ENCODE assay signal across 21 mouse cellular contexts in genomic region chr12:69674176-69674575, GRCm38 (mm10). TPM values are rescaled to one million over a fixed set of nuclear protein-coding genes. Genes with fewer than 3 reads are reported as not detected.
DNase-seq lines count a peak whose midpoint lies in the region; ATAC-seq and TF ChIP-seq lines count a peak whose summit lies in the region.
"Had no signal": no experiment of that assay in that cellular context is flagged by ENCODE, and none has a peak within 500 bp of the region (broad histone marks: within the 10 kb centered on the region; RNA-seq: fewer than 3 reads in every experiment).

No protein-coding gene starts in this region.

- WGBS in heart, postnatal 0 days = 32% methylated on average over 1 of the region's 1 CpGs
- WGBS in liver, adult 2 months = 14% methylated on average over 1 of the region's 1 CpGs

- intact Hi-C loops in gastrocnemius, adult 2 months (cut with DNase I) = no loop called here
- intact Hi-C loops in heart, postnatal 25 days (cut with DNase I) = no loop called here

- H3K36me3 ChIP-seq in heart, postnatal 0 days (replicated peaks; ENCODE audit: control insufficient read depth, insufficient read depth, low read length) = no peaks in the 10 kb centered on the region; the same call in 1 of the 2 replicates
- no peaks in the 10 kb centered on the region for H3K36me3 ChIP-seq in liver, adult 2 months (ENCODE audit: control insufficient read depth, insufficient read depth, low read length)
- H3K36me3 ChIP-seq: hindbrain, embryonic 13.5 days had no signal

- peaks cover 44% of the 10 kb centered on the region for H3K79me2 ChIP-seq in liver, adult 2 months (ENCODE audit: control insufficient read depth, insufficient read depth, low read length)

- H3K9ac ChIP-seq in heart, postnatal 0 days (replicated peaks; ENCODE audit: low read depth, low read length) = no peak overlapping the region
- H3K9ac ChIP-seq in liver, adult 2 months (ENCODE audit: low read depth, low read length) = no peak overlapping the region
- H3K9ac ChIP-seq: forebrain, embryonic 13.5 days; hindbrain, embryonic 13.5 days; liver, postnatal 0 days; midbrain, embryonic 13.5 days had no signal

- no peak for TF ChIP-seq EP300 in heart, postnatal 0 days (IDR thresholded peaks at IDR 0.05; ENCODE audit: low read depth)

- TF ChIP-seq CTCF in gastrocnemius, adult 2 months (IDR thresholded peaks at IDR 0.05) = no peak
- TF ChIP-seq CTCF in heart, postnatal 0 days (IDR thresholded peaks at IDR 0.05; ENCODE audit: low read depth) = no peak
- no peak for TF ChIP-seq CTCF in liver, adult 2 months (IDR thresholded peaks at IDR 0.05; ENCODE audit: low read depth, low read length)

- DNase-seq in gastrocnemius, adult 2 months = no peak
- DNase-seq in gastrocnemius, adult 18-20 months (ENCODE audit: low spot score) = no peak
- DNase-seq in heart, postnatal 0 days (ENCODE audit: low spot score) = no peak
- no peak for DNase-seq in heart, postnatal 25 days (ENCODE audit: low spot score)
- DNase-seq in liver, adult 2 months (ENCODE audit: extremely low read depth, low read depth, low spot score) = peak; percentile 49
- no peak for DNase-seq in liver
- DNase-seq: adrenal gland, adult 2 months; cerebellum, adult 2 months; heart, postnatal 14 days; kidney, adult 11 months; liver, postnatal 0 days; lung, postnatal 14 days; thymus, adult 18-20 months; thymus, postnatal 4 days had no signal

- no peaks in the 10 kb centered on the region for H3K9me3 ChIP-seq in heart, postnatal 0 days (replicated peaks; ENCODE audit: control insufficient read depth, low read length)
- H3K9me3 ChIP-seq: forebrain, embryonic 13.5 days; hindbrain, embryonic 13.5 days; midbrain, embryonic 13.5 days had no signal

- H3K4me2 ChIP-seq in heart, postnatal 0 days (ENCODE audit: low read depth, low read length) = no peak overlapping the region
- H3K4me2 ChIP-seq: forebrain, embryonic 13.5 days; hindbrain, embryonic 13.5 days; liver, embryonic 11.5 days; midbrain, embryonic 13.5 days had no signal

- no peak for ATAC-seq in heart, postnatal 0 days (ENCODE audit: insufficient read depth, low read depth)
- no peak for ATAC-seq in megakaryocyte-erythroid progenitor cell, adult 5-6 weeks (replicated peaks; ENCODE audit: low FRiP score, low TSS enrichment, poor library complexity, severe bottlenecking)
- ATAC-seq: forebrain, embryonic 13.5 days; liver, postnatal 0 days; midbrain, embryonic 13.5 days; Patski had no signal

- H3K4me3 ChIP-seq in gastrocnemius, adult 2 months = no peak overlapping the region
- no peak overlapping the region for H3K4me3 ChIP-seq in heart, postnatal 0 days (ENCODE audit: low read depth, low read length)
- no peak overlapping the region for H3K4me3 ChIP-seq in liver, adult 2 months (ENCODE audit: insufficient read depth, low read depth, low read length)
- H3K4me3 ChIP-seq: forebrain, embryonic 13.5 days; hindbrain, embryonic 13.5 days; left cerebral cortex, adult 2 months; midbrain, embryonic 13.5 days had no signal

- TF ChIP-seq POLR2A in liver, adult 2 months (IDR thresholded peaks at IDR 0.05; ENCODE audit: extremely low read depth, insufficient read depth, low read length) = no peak

- H3K4me1 ChIP-seq in heart, postnatal 0 days (ENCODE audit: control insufficient read depth, insufficient read depth) = peaks cover 11% of the 10 kb centered on the region
- H3K4me1 ChIP-seq in liver, adult 2 months (ENCODE audit: control insufficient read depth, insufficient read depth, low read length) = peaks cover 18% of the 10 kb centered on the region; the same call in 1 of the 2 replicates
- H3K4me1 ChIP-seq: forebrain, embryonic 13.5 days had no signal

- peak overlapping the region; percentile 57 for H3K27ac ChIP-seq in gastrocnemius, adult 2 months
- 0 out of 2 replicates have a peak overlapping the region, but pooled peaks have one; percentile 57 for H3K27ac ChIP-seq in heart, postnatal 0 days (ENCODE audit: low read depth)
- H3K27ac ChIP-seq in liver, adult 2 months (replicated peaks; ENCODE audit: insufficient read depth, low read depth, low read length) = no peak overlapping the region
- H3K27ac ChIP-seq: forebrain, embryonic 13.5 days; hindbrain, embryonic 13.5 days; left cerebral cortex, adult 2 months; midbrain, embryonic 13.5 days had no signal

- no peaks in the 10 kb centered on the region for H3K27me3 ChIP-seq in heart, postnatal 0 days (ENCODE audit: control insufficient read depth, insufficient read depth, low read length)
- H3K27me3 ChIP-seq in liver, adult 2 months (ENCODE audit: control insufficient read depth, insufficient read depth, low read length) = no peaks in the 10 kb centered on the region
- H3K27me3 ChIP-seq: forebrain, embryonic 13.5 days; hindbrain, embryonic 13.5 days; midbrain, embryonic 13.5 days; Patski had no signal

RNA-seq across cellular contexts. Expression of gene Sos2, which starts 7.5 kb away (rescaled TPM):
- total RNA-seq in gastrocnemius, adult 2 months (2021) = 10 to 100 TPM; 45.1 to 55.4 TPM
- total RNA-seq in gastrocnemius, adult 18-20 months (2021) = 10 to 100 TPM; 49.7 to 55.4 TPM
- 10.8 and 12.9 TPM in 2 replicates for total RNA-seq in heart, postnatal 0 days (2014; rRNA removed; ENCODE audit: low replicate concordance)
- 5.2 and 5.7 TPM in 2 replicates for polyA plus RNA-seq in heart, postnatal 0 days (2015; fragmentation: Nextera tagmentation; extraction: Ambion mirVana)
- total RNA-seq in heart, postnatal 25 days (2021) = 10 to 100 TPM; 34.9 to 40.3 TPM
- total RNA-seq in liver, adult 2 months (2014; rRNA removed) = 11.1 and 11.9 TPM in 2 replicates
- 5.5 and 7.3 TPM in 2 replicates for polyA plus RNA-seq in liver, adult 2 months (2012; rRNA removed)
- total RNA-seq in megakaryocyte-erythroid progenitor cell, adult 5-6 weeks (2014; fragmentation: Nextera tagmentation) = 64.5 and 74.0 TPM in 2 replicates
- total RNA-seq in megakaryocyte-erythroid progenitor cell, adult 5-6 weeks (2017) = 30.2 and 36.3 TPM in 2 replicates

RNA-seq across cellular contexts. Expression of gene L2hgdh, which starts 50.5 kb away (rescaled TPM):
- 10 to 100 TPM; 38.7 to 39.6 TPM for total RNA-seq in gastrocnemius, adult 2 months (2021)
- 10 to 100 TPM; 37.6 to 42.5 TPM for total RNA-seq in gastrocnemius, adult 18-20 months (2021)
- total RNA-seq in heart, postnatal 0 days (2014; rRNA removed; ENCODE audit: low replicate concordance) = 22.0 and 24.7 TPM in 2 replicates
- 13.9 and 14.7 TPM in 2 replicates for polyA plus RNA-seq in heart, postnatal 0 days (2015; fragmentation: Nextera tagmentation; extraction: Ambion mirVana)
- total RNA-seq in heart, postnatal 25 days (2021) = 10 to 100 TPM; 41.7 to 47.7 TPM
- 38.9 and 41.5 TPM in 2 replicates for total RNA-seq in liver, adult 2 months (2014; rRNA removed)
- polyA plus RNA-seq in liver, adult 2 months (2012; rRNA removed) = 17.9 and 19.6 TPM in 2 replicates
- total RNA-seq in megakaryocyte-erythroid progenitor cell, adult 5-6 weeks (2014; fragmentation: Nextera tagmentation) = 25.7 and 36.9 TPM in 2 replicates
- total RNA-seq in megakaryocyte-erythroid progenitor cell, adult 5-6 weeks (2017) = 27.9 and 54.3 TPM in 2 replicates

RNA-seq across cellular contexts. Expression of gene Atp5s, which starts 50.6 kb away (rescaled TPM):
- total RNA-seq in gastrocnemius, adult 2 months (2021) = 10 to 100 TPM; 20.1 to 24.4 TPM
- total RNA-seq in gastrocnemius, adult 18-20 months (2021) = 10 to 100 TPM; 20.1 to 23.3 TPM
- total RNA-seq in heart, postnatal 0 days (2014; rRNA removed; ENCODE audit: low replicate concordance) = 8.9 and 20.6 TPM in 2 replicates
- 40.9 and 41.4 TPM in 2 replicates for polyA plus RNA-seq in heart, postnatal 0 days (2015; fragmentation: Nextera tagmentation; extraction: Ambion mirVana)
- total RNA-seq in heart, postnatal 25 days (2021) = 10 to 100 TPM; 27.6 to 28.3 TPM
- total RNA-seq in liver, adult 2 months (2014; rRNA removed) = 6.2 and 8.6 TPM in 2 replicates
- polyA plus RNA-seq in liver, adult 2 months (2012; rRNA removed) = 9.0 and 9.9 TPM in 2 replicates
- total RNA-seq in megakaryocyte-erythroid progenitor cell, adult 5-6 weeks (2014; fragmentation: Nextera tagmentation) = 35.6 and 62.7 TPM in 2 replicates
- 10.6 and 13.0 TPM in 2 replicates for total RNA-seq in megakaryocyte-erythroid progenitor cell, adult 5-6 weeks (2017)
